In genomic region chr8:126662797-126663784, GRCm38 (mm10) we compare ENCODE assay signal across 9 mouse cellular contexts.
A peak's percentile ranks its signal among the peaks of the same experiment; 100 is the strongest.
DNase-seq lines count a peak whose midpoint lies in the region; ATAC-seq and TF ChIP-seq lines count a peak whose summit lies in the region.
"Had no signal": no experiment of that assay in that cellular context is flagged by ENCODE, and none has a peak within 500 bp of the region (broad histone marks: within the 10 kb centered on the region; RNA-seq: fewer than 3 reads in every experiment).

No protein-coding gene starts in this region.

- H3K36me3 ChIP-seq in heart, embryonic 12.5 days = no peaks in the 10 kb centered on the region
- H3K36me3 ChIP-seq in kidney, embryonic 15.5 days = no peaks in the 10 kb centered on the region
- no peaks in the 10 kb centered on the region for H3K36me3 ChIP-seq in midbrain, embryonic 12.5 days
- H3K36me3 ChIP-seq: liver, embryonic 15.5 days had no signal

- no peak for ATAC-seq in heart, embryonic 12.5 days (ENCODE audit: insufficient number of reproducible peaks, low FRiP score)
- ATAC-seq in kidney, embryonic 15.5 days (replicated peaks; ENCODE audit: low FRiP score) = no peak
- no peak for ATAC-seq in midbrain, embryonic 12.5 days (ENCODE audit: low FRiP score, low read depth)

- no peak overlapping the region for H3K4me3 ChIP-seq in left cerebral cortex, adult 2 months
- no peak overlapping the region for H3K4me3 ChIP-seq in heart, embryonic 12.5 days
- no peak overlapping the region for H3K4me3 ChIP-seq in kidney, embryonic 15.5 days (replicated peaks)
- no peak overlapping the region for H3K4me3 ChIP-seq in midbrain, embryonic 12.5 days
- H3K4me3 ChIP-seq: liver, embryonic 15.5 days had no signal

- H3K4me2 ChIP-seq in heart, embryonic 12.5 days = no peak overlapping the region
- 0 out of 2 replicates have a peak overlapping the region, but pooled peaks have one; percentile 0 for H3K4me2 ChIP-seq in kidney, embryonic 15.5 days
- H3K4me2 ChIP-seq in midbrain, embryonic 12.5 days (replicated peaks) = no peak overlapping the region
- H3K4me2 ChIP-seq: liver, embryonic 15.5 days had no signal

- intact Hi-C loops in left cerebral cortex, adult 2 months (cut with DNase I) = no loop called here

- peak in 1 of 2 experiments; percentile 42 for DNase-seq in left cerebral cortex, adult 2 months (ENCODE audit: extremely low spot score in 1 of 2, low spot score in 2 of 2)
- no peak for DNase-seq in left cerebral cortex, adult 11 months (ENCODE audit: low spot score)
- DNase-seq in adipocyte (ENCODE audit: low spot score) = peak; percentile 63
- DNase-seq in thymus, postnatal 36 days = peak; percentile 73 to 85
- DNase-seq in gastrocnemius, adult 18-20 months (ENCODE audit: low spot score) = no peak

- WGBS in heart, embryonic 12.5 days = 48% methylated on average over 14 of the region's 14 CpGs
- 17% methylated on average over 14 of the region's 14 CpGs for WGBS in kidney, embryonic 15.5 days
- WGBS in midbrain, embryonic 12.5 days = 50% methylated on average over 14 of the region's 14 CpGs

- H3K27ac ChIP-seq in left cerebral cortex, adult 2 months = peak overlapping the region; percentile 85
- peak overlapping the region; percentile 89 for H3K27ac ChIP-seq in heart, embryonic 12.5 days (ENCODE audit: poor library complexity, severe bottlenecking)
- peak overlapping the region; percentile 98 for H3K27ac ChIP-seq in kidney, embryonic 15.5 days
- H3K27ac ChIP-seq in midbrain, embryonic 12.5 days (replicated peaks) = peak overlapping the region; percentile 81
- H3K27ac ChIP-seq: liver, embryonic 15.5 days had no signal

- H3K27me3 ChIP-seq in heart, embryonic 12.5 days (replicated peaks) = no peaks in the 10 kb centered on the region
- H3K27me3 ChIP-seq in kidney, embryonic 15.5 days = no peaks in the 10 kb centered on the region
- no peaks in the 10 kb centered on the region for H3K27me3 ChIP-seq in midbrain, embryonic 12.5 days
- H3K27me3 ChIP-seq: liver, embryonic 15.5 days had no signal

- H3K9me3 ChIP-seq in heart, embryonic 12.5 days (replicated peaks) = no peaks in the 10 kb centered on the region
- no peaks in the 10 kb centered on the region for H3K9me3 ChIP-seq in kidney, embryonic 15.5 days (replicated peaks)
- H3K9me3 ChIP-seq in midbrain, embryonic 12.5 days = no peaks in the 10 kb centered on the region
- H3K9me3 ChIP-seq: liver, embryonic 15.5 days had no signal

- peaks cover 86% of the 10 kb centered on the region for H3K4me1 ChIP-seq in heart, embryonic 12.5 days (replicated peaks)
- peaks cover 89% of the 10 kb centered on the region for H3K4me1 ChIP-seq in kidney, embryonic 15.5 days
- peaks cover 89% of the 10 kb centered on the region for H3K4me1 ChIP-seq in midbrain, embryonic 12.5 days

- H3K9ac ChIP-seq in heart, embryonic 12.5 days = peak overlapping the region; percentile 40
- H3K9ac ChIP-seq in kidney, embryonic 15.5 days = no peak overlapping the region
- no peak overlapping the region for H3K9ac ChIP-seq in midbrain, embryonic 12.5 days (replicated peaks)
- H3K9ac ChIP-seq: liver, embryonic 15.5 days had no signal

- TF ChIP-seq CTCF in left cerebral cortex, adult 2 months (IDR thresholded peaks at IDR 0.05) = no peak

Comparison
In these comparisons a context has a peak if more than half of its experiments do, and no peak if none do; other contexts are left out.
1. DNase-seq: peak in adipocyte (single experiment) and thymus, postnatal 36 days (2 of 2); none in left cerebral cortex, adult 11 months (single experiment) and gastrocnemius, adult 18-20 months (single experiment).
2. Peak in every context shown above with its lines, with median percentiles within 50 percentile points of each other: H3K27ac ChIP-seq.